Mouse (Mus musculus) lung, postnatal 36 days (tissue): ENCODE measurements around the gene D630045J12Rik.

Source experiments
- DNase-seq: peaks from one replicate; pipeline ENCODE4 v3.0.0; 2022; ENCODE audit warnings: mixed read lengths

D630045J12Rik gene

GRCm38 (mm10) chr6:38241508-38241907, 12.3 kb downstream of the D630045J12Rik start:
- DNase-seq, result no peak

GRCm38 (mm10) chr6:38240618-38241017, 13.2 kb downstream of the D630045J12Rik start:
- DNase-seq, result no peak

GRCm38 (mm10) chr6:38238382-38238781, 15.4 kb downstream of the D630045J12Rik start:
- no peak for DNase-seq

- DNase-seq, result no peak
These were observed 17.7 kb downstream of the D630045J12Rik start for GRCm38 (mm10) chr6:38235991-38236658.

DNA sequence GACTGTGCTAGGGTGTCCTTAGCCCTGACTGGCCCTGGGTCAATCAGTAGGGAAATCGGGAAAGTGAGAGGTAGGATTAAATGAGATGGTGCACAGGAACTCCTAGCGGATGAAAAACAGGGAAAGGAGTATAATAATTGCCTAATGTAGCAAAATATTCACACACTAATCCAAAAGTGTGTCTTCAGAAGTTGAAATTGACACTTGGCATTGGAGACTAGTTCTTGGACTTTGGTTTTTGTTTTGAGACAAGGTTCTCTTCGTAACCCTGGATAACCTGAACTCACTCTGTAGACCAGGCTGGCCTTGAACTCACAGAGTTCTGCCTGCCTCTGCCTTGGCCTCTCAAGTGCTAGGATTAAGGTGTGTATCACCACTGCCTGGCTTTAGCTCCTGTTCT, 20.0 kb downstream of the D630045J12Rik start:
- no peak for DNase-seq

DNA sequence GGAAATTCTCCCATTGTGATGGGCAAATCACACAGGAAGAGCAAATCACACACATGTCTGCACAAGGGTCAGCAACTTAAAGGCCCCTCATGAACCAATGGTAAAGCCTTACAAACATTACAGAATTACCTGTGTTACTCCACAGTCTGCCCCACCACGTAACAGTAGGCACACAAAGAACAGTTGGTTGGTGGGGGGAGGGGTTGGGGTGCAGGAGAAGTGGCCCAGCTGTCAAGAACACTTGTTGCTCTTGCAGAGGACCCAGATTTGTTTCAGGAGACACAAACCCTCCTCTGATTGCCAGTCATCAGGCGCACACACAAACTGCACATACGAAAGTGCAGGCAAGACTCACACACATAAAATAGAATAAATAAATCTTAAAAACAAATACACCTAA, 20.9 kb downstream of the D630045J12Rik start:
- no peak for DNase-seq

GRCm38 (mm10) chr6:38231994-38232393, 21.8 kb downstream of the D630045J12Rik start:
- DNase-seq, result no peak

DNA sequence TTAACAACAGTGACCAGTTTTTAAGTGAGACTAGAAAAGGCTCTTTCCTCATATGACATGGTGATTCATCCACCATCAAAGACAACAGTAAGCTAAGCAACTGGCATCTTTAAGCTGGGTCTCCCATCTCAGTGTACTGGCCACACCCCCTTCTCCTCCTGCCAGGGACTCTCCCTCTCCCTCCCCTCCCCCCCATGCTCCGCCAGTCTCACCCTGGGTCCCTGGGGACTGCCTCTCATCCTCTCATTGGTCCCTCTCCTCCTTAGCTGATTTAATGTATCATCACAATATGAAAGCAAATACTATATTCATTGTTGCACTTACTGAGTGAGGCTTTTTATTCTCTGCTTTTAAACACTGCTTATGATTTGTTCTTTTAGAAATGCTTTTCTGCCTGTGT, 29.7 kb downstream of the D630045J12Rik start:
- DNase-seq, result no peak

DNA sequence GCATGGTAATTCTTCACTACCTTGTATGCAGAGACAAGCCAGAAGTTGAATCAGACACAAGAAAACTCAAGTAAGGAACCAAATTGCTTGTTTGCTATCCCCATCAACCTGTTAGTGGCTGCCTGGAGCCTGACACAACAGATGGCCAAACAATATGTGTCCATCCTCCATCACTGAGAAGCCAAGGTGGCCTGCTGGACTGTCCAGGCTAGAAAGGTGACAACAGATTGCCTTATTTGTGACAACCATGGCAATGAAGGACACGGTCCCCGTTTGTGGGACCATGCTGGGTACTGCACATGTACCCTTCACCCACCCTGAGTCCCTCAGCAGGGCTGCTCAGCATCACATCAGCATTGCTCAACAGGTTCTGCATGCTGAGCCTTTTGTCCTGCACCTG, 34.5 kb downstream of the D630045J12Rik start:
- DNase-seq, result no peak

- no peak for DNase-seq
These were observed 38.2 kb downstream of the D630045J12Rik start for GRCm38 (mm10) chr6:38215448-38216110.

GRCm38 (mm10) chr6:38207621-38208020, 46.2 kb downstream of the D630045J12Rik start:
- no peak for DNase-seq

DNA sequence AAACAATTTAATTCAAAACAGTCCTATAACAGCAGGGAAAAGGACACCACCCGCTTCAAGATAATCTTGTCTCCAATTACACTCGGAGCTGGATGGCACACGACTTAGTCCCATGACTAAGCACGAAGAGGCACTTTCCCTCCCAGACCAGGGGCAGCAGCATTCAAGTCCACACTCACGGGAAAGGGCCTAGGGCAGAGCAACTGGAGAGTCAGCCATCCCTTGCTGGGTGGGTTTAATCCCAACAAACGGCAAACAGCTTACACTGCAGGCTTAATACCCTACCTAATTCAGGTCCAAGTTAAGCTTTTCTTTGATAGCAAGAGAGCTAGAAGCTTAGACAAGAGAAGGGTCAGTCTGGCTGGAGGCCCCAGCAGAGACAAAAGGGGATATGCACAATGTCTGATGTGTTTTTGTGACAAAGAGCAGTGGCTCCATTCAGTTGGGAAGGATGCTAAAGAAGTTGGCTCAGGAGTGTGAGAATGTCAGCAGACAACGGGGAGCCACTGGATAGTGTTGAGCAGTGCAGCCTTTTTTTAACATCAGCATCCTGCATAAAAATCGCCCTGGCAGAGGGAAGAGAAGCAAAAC, 46.8 kb downstream of the D630045J12Rik start:
- DNase-seq, result no peak

- no peak for DNase-seq
These were observed 48.4 kb downstream of the D630045J12Rik start for GRCm38 (mm10) chr6:38205375-38205774.

DNA sequence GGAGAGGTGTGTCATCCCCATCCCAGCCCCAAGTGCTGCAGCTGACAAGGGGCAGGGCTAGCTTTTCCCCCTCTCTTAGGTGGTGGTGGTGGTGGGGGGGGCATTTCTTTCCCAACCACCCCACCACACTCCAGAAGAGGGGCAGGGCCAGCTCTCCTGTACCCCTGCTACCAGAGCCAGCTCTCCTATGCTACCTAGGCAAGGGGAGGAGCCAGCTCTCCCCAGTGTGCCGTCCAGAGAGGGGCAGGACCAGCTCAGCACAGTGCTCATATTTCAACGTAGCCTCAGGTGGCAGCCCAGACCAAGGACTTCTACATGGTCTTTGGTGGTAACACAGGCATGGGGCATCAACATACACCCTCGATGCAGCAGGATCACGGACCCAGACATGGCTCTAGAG, 50.0 kb downstream of the D630045J12Rik start:
- DNase-seq, result no peak

DNA sequence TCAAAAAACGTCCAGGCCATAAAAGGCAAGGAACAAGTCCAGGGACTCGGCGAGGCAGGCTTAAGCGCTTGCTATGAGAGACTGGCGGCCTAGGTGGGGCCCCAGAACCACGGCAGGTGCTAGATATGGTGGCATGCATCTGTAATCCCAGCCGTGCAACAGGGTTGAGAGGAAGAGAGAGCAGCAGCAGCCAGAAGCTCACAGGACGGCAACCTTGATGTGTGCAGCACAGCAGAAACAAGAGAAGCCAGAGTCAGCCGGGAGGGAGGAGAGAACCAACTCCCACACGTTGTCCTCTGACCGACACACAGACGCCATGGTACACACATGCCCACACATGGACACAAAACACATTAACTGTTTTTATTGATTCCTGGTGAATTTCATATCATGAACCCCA, 51.0 kb downstream of the D630045J12Rik start:
- DNase-seq, result no peak

DNA sequence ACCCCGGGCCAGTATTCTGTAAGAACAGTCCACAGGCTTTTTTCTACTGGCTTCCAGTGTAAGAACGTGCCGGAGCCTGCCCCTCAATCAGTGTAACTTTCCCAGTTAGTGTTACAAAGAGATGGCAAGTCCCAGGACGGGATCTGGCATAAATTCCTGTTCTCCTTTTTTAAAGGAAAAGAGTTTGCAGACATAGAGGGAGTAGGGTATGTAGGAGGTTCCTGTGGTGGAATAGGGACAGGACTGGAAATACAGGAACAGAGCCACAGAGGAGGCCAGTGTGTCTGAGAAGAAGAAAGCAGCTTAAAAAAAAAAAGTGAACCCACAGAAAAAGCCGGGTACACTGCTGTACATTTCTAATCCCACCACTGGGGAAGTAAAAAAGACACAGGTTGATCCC, 52.3 kb downstream of the D630045J12Rik start:
- DNase-seq, result no peak

GRCm38 (mm10) chr6:38199599-38199998, 54.2 kb downstream of the D630045J12Rik start:
- DNase-seq, result no peak

GRCm38 (mm10) chr6:38198727-38199126, 55.1 kb downstream of the D630045J12Rik start:
- no peak for DNase-seq

- no peak for DNase-seq
These were observed 57.3 kb downstream of the D630045J12Rik start for GRCm38 (mm10) chr6:38196266-38197189.

- no peak for DNase-seq
These were observed 58.5 kb downstream of the D630045J12Rik start for GRCm38 (mm10) chr6:38195306-38195705.

GRCm38 (mm10) chr6:38194046-38194445, 59.8 kb downstream of the D630045J12Rik start:
- DNase-seq, result peak; percentile 59

DNA sequence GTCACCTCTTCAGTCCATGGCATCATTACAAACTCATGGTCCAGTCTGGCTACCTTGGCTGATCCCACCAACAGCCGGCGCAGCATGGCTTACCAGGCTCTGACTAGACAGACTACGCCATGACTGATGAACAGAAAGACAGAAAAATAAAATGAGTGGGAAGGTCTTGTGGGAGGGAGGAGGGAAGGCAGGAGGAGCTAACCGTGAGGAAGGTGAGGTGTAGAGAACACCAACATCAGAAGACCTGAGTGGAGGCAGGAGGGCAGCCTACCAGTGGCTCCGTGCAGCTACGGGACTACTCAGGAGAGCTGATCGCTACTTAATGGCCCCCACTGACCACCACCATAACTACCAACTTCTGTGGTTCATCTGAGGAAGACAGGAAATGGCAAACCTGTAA, 60.9 kb downstream of the D630045J12Rik start:
- DNase-seq, result no peak

DNA sequence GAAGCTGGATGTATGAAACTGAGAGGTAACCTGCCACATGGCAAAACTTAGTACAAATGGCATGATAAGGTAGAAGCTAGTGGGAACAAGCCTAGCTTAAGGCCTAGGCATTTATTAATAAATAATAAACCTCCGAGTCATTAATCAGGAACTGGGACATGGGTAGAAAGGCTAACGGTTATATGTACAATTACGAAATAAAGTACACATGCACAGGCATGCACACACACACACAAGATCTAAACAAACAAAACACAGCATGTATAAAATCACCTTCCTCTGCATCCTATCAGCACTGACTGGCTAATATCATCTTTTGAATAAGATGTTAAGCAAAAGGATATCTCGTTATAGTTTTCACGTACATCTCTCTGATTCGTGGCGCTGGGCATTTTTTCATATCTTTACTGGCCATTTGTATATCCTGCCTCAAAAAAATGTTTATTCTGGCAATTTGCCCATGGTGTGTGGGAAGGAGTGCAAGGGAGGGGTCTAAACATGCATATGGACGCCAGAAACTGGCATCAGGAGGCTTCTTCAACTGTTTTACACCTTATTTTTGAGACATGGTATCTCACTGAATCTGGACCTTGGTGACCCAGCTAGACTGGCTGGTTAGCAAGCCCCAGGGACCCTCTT, 67.4 kb downstream of the D630045J12Rik start:
- DNase-seq, result no peak
